Mouse (Mus musculus) layer of hippocampus, adult 8-10 months (tissue): ENCODE data around the gene Hpse2. TPM values are rescaled to one million over a fixed set of nuclear protein-coding genes. Genes with fewer than 3 reads are reported as not detected.

Source experiments
- DNase-seq, 2 experiments: peaks; one replicate each; pipeline ENCODE4 v3.0.0; 2022; ENCODE audit warnings: low spot score in 2 of 2
- total RNA-seq, 4 experiments: library from RNA; stranded (reverse); gene quantifications; 2 replicates each; pipeline ENCODE4 v1.2.4; 2022

The Hpse2 gene
- total RNA-seq, 4 experiments from 2014 or later: 0.18 to 0.41 (median 0.24) TPM

GRCm38 (mm10) chr19:43174812-43175211 lies 213.3 kb downstream of the Hpse2 start:
- DNase-seq: no peak

- DNase-seq: no peak
These were observed 232.1 kb downstream of the Hpse2 start for GRCm38 (mm10) chr19:43156085-43156484.

- no peak for DNase-seq
These were observed 232.6 kb downstream of the Hpse2 start for GRCm38 (mm10) chr19:43155582-43155981.

- no peak for DNase-seq
These were observed 240.3 kb downstream of the Hpse2 start for GRCm38 (mm10) chr19:43147901-43148300.

GRCm38 (mm10) chr19:43146820-43147219 lies 241.3 kb downstream of the Hpse2 start:
- DNase-seq: no peak

- peak in 1 of 2 experiments; percentile 6 for DNase-seq
These were observed 246.5 kb downstream of the Hpse2 start for GRCm38 (mm10) chr19:43141646-43142045.

GRCm38 (mm10) chr19:43109796-43110195 lies 278.4 kb downstream of the Hpse2 start:
- no peak for DNase-seq

- no peak for DNase-seq
These were observed 291.2 kb downstream of the Hpse2 start for GRCm38 (mm10) chr19:43096915-43097314.

GRCm38 (mm10) chr19:43087216-43087615 lies 300.9 kb downstream of the Hpse2 start:
- DNase-seq: no peak

- DNase-seq: no peak
These were observed 324.0 kb downstream of the Hpse2 start for GRCm38 (mm10) chr19:43064155-43064554.

- no peak for DNase-seq
These were observed 343.6 kb downstream of the Hpse2 start for GRCm38 (mm10) chr19:43044506-43044905.

GRCm38 (mm10) chr19:43042721-43043120 lies 345.4 kb downstream of the Hpse2 start:
- no peak for DNase-seq

GRCm38 (mm10) chr19:43042211-43042610 lies 345.9 kb downstream of the Hpse2 start:
- DNase-seq: no peak

- no peak for DNase-seq
These were observed 351.8 kb downstream of the Hpse2 start for GRCm38 (mm10) chr19:43036381-43036780.

- peak in 1 of 2 experiments; percentile 40 for DNase-seq
These were observed 360.9 kb downstream of the Hpse2 start for GRCm38 (mm10) chr19:43027305-43027704.

- peak; percentile 32 to 37 for DNase-seq
These were observed 365.5 kb downstream of the Hpse2 start for GRCm38 (mm10) chr19:43022611-43023173.

GRCm38 (mm10) chr19:43018792-43019191 lies 369.4 kb downstream of the Hpse2 start:
- no peak for DNase-seq

GRCm38 (mm10) chr19:42996406-42996805 lies 391.7 kb downstream of the Hpse2 start:
- no peak for DNase-seq

GRCm38 (mm10) chr19:42988833-42989232 lies 399.3 kb downstream of the Hpse2 start:
- no peak for DNase-seq

- no peak for DNase-seq
These were observed 401.8 kb downstream of the Hpse2 start for GRCm38 (mm10) chr19:42986315-42986701.

- no peak for DNase-seq
These were observed 402.5 kb downstream of the Hpse2 start for GRCm38 (mm10) chr19:42985372-42986314.

- no peak for DNase-seq
These were observed 407.6 kb downstream of the Hpse2 start for GRCm38 (mm10) chr19:42980537-42980936.

- no peak for DNase-seq
These were observed 410.2 kb downstream of the Hpse2 start for GRCm38 (mm10) chr19:42977938-42978337.
